Mouse (Mus musculus): ENCODE results near the gene Pum2. TPM values are rescaled to one million over a fixed set of nuclear protein-coding genes. Genes with fewer than 3 reads are reported as not detected.
A peak's percentile ranks its signal among the peaks of the same experiment; 100 is the strongest.

Pum2 gene
- total RNA-seq, 2 experiments from 2014 or later = 116 to 166 TPM

GRCm38 (mm10) chr12:8759115-8759514, 85.2 kb downstream of the Pum2 start:
- ATAC-seq (replicated peaks; ENCODE audit: poor library complexity) = no peak

- ATAC-seq (replicated peaks; ENCODE audit: poor library complexity) = no peak
These were observed 85.8 kb downstream of the Pum2 start for GRCm38 (mm10) chr12:8759779-8760178.

DNA sequence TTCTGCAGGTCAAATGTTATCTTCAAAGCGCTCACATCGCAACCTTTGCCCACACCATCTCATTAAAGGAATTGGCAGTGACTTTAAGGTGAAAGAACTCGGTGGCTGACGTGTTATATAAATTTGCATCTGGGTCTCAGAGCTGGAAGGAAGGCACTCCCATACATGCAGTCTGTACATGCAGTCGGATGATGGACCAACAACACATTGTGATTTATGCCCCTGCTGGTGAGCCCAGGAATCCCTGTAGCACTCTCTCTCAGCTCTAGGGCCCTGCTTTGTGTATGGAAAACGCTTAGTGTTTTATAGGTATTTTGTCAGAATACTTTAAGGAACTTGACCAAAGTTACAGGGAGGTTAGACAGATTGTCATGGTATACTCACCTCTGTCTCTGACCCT, 86.6 kb downstream of the Pum2 start:
- ATAC-seq (replicated peaks; ENCODE audit: poor library complexity) = no peak

DNA sequence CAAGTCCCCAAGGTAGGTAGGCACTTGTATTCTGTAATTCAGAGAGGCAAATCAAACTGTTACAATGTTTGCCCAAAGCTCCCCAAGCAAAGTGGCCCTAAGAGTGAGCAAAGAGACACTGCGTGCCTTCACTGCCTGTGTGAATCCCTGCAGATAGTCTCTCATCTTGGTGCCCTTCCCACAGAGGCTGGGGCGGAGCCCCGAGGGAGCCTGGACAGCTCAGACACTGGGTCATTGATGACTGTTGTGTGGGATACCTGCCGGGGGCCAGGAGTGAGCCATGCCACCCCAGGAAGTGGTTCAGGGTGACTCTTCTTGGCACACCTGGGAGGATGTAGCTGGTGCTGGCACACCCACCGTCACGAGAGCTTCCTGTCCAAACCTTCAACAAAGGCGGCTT, 87.1 kb downstream of the Pum2 start:
- no peak for ATAC-seq (replicated peaks; ENCODE audit: poor library complexity)

GRCm38 (mm10) chr12:8762667-8763066, 88.7 kb downstream of the Pum2 start:
- ATAC-seq (replicated peaks; ENCODE audit: poor library complexity) = peak; percentile 73

DNA sequence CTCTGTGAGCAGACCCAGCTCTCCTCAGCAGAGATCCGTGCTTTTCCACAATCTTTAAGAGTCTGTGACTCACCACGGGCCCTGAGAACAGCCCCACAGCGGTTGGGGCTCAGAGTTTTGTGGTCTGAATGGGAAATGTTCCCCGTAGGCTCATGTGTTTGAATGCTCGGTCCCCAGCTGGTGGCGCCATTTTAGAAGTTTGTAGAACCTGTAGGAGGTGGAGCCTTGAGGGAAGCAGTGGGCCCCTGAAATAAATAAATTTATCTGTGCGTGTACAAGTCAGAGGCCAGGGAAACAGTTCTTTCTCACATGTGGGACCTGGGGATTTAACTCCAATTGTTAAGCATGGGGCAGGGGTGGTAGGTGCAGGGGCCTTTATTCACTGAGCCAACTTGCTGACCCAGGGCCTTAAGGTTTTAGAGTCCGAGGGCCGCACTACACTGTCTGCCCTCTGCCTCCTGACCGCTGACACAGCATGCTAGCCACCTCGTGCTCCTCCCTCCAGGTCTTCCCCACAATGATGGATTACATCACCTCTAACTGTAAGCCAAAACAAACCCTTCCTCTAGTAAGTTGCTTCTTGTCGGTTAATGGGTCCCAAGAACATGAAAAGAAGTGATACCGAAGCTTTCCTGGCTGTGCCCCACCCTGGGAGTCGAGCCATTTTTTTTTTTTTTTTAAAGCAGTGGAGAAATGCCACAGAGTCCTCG, 90.4 kb downstream of the Pum2 start:
- ATAC-seq (replicated peaks; ENCODE audit: poor library complexity) = peak; percentile 47; the same call in 1 of the 2 replicates

DNA sequence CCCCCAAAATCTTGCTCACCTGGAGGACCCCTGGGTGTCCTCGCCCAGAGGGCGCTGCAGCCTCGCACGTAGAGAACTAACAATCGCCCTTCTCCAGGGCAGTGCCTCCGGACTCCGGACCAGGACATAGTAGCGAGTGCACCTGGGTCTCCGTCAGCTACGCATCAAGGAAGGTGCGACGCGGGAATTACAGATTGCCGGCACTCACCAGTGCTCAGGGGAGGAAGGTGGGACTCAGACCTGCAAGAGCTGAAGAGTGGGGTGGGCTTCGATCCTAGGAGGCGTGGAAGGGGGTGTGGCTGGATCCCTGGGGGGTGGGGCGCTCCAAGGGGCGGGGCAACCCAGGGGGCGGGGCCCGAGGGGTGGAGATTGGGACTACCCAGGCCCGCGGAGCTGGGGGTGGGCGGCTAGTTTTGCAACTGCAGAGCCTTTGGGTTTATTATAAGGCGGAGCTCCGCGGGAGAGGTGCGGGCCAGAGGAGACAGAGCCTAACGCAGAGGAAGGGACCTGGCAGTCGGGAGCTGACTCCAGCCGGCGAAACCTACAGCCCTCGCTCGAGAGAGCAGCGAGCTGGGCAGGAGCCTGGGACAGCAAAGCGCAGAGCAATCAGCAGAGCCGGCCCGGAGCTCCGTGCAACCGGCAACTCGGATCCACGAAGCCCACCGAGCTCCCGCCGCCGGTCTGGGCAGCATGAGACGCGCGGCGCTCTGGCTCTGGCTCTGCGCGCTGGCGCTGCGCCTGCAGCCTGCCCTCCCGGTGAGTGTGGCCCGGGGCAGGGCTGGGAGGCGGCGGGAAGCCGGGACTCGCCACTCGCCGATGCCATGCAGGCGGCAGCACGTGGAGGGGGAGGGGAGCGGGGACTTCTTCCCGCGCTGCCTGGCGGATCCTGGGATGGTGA, 97.3 kb downstream of the Pum2 start, which contains the start of gene Sdc1:
Gene Sdc1, plus strand, starts transcription at position 378 of the 898 bp plus-strand sequence.
- ATAC-seq (replicated peaks; ENCODE audit: poor library complexity) = peak; percentile 63

DNA sequence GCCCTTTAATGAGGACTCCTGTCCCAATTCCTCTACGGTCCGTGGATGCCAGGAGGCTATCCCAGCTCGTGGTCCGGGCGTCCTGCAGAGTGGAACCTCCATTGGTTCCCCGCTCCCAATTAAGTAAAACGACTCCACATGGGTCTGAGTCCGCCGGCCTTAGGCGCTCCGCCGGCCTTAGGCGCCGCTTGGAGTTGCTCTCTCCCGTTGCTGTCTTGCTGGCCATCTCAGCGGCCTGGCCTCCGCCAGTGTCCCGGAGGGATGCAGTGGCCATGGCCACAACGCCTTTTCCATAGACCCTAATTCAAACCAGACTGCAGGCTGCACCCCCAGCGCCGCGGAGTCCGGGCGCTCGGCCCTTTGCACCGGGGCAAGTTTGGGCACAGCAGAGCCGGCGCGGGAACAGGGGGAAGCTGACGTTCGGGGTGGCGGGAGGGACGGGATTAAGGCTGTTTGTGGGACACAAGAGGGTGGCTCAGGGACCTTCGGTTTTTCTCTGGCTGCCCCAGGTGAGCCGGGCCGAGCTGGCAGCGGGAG, 98.0 kb downstream of the Pum2 start:
- 0 out of 2 replicates have a peak, but pooled peaks have one; percentile 5 for ATAC-seq (replicated peaks; ENCODE audit: poor library complexity)

GRCm38 (mm10) chr12:8772451-8773143, 98.7 kb downstream of the Pum2 start:
- ATAC-seq (replicated peaks; ENCODE audit: poor library complexity) = peak; percentile 40

DNA sequence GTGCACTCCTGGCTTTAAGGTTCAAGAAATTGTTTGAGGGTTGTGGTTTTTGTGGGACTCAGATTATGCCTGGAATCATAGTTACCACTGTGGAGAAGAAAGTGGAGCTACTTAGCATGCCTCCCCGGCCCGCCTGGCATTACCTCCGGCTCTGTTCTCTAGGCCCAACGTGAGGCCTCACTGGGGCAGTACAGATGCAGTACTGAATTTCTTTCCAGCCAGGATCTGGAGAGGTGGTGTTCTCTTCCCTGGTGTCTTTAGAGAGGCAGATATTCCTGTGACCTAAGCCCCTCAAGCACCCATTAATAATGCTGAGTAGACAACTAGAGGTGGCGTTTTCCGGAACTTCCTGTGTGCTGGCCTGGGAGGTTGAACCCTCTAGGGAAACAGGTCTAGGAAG, 99.4 kb downstream of the Pum2 start:
- ATAC-seq (replicated peaks; ENCODE audit: poor library complexity) = no peak

GRCm38 (mm10) chr12:8774183-8774582, 100.2 kb downstream of the Pum2 start:
- ATAC-seq (replicated peaks; ENCODE audit: poor library complexity) = no peak

GRCm38 (mm10) chr12:8776206-8776605, 102.3 kb downstream of the Pum2 start:
- ATAC-seq (replicated peaks; ENCODE audit: poor library complexity) = no peak

GRCm38 (mm10) chr12:8776741-8777140, 102.8 kb downstream of the Pum2 start:
- no peak for ATAC-seq (replicated peaks; ENCODE audit: poor library complexity)

- no peak for ATAC-seq (replicated peaks; ENCODE audit: poor library complexity)
These were observed 104.2 kb downstream of the Pum2 start for GRCm38 (mm10) chr12:8778106-8778505.

DNA sequence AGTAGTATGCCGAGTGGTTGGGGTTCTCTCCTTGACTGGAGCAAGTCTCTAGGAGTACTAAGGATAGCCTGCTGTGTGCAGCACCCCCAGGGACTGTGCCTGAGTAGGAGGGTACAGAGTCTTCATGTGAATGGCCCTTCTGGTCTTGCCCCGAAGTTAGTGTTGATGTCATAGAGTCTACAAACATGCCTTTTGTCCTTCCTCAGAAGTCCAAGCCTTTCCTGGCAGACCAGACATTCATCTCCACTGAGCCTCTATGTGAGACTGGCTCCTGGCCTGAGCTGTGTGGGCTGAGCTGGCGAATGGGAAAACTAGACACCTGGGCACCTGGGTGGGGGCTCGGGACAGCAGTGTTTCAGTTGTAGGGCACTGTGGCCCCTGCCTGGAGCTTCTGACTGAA, 105.9 kb downstream of the Pum2 start:
- no peak for ATAC-seq (replicated peaks; ENCODE audit: poor library complexity)

DNA sequence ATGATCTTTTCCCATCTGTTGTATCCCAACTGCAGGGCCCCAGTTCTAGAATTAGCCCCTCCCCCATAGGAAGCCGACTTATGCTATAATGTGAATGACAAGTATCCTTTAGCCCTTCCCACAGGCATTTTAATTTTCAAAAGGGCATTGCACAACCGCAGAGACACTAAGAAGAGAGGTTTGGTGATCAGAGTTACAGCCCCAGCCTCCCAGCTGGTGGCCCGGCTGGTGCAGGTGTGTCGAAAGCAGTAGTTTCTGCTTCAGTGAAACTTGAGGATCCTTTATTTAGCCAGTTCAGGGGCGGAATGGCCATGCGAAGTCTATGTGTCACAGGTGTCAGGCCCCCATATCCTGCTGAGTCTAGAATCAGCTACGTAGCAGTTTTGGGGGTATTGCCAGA, 107.2 kb downstream of the Pum2 start:
- 0 out of 2 replicates have a peak, but pooled peaks have one; percentile 19 for ATAC-seq (replicated peaks; ENCODE audit: poor library complexity)

DNA sequence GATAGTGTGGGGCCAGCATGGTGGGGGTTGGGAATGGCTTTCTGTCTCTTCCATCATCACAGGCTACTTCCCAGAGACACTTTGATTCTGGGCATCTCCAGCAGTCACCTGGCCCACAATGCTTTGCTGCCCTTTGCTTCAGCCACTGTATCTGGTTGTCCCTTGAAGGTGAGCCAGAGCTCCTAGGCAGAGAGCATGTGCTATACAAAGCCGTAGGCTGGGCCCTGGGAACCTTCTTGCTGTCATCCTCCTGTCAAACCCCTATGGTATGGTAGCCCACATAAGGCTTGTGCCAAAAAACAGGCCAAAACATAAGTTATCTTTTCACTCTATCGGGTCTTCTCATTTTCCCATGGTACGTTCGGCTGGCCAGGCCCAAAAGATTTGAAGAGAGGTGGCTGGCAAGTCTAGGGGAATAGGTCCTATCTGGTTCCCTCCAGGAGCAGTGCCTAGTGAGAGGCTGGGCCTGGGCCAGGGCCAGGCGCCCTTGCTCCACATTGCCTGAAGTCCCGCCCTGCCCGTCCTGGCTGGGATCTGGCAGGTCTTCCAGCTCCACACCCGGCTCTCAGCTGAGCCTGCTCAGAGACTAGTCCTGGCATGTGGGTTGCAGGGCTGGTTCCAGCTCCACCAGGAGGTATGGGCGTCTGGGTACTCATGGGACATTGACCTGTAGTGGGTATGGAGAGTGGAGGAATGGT, 107.9 kb downstream of the Pum2 start:
- ATAC-seq (replicated peaks; ENCODE audit: poor library complexity) = no peak

- no peak for ATAC-seq (replicated peaks; ENCODE audit: poor library complexity)
These were observed 108.6 kb downstream of the Pum2 start for GRCm38 (mm10) chr12:8782565-8782964.

DNA sequence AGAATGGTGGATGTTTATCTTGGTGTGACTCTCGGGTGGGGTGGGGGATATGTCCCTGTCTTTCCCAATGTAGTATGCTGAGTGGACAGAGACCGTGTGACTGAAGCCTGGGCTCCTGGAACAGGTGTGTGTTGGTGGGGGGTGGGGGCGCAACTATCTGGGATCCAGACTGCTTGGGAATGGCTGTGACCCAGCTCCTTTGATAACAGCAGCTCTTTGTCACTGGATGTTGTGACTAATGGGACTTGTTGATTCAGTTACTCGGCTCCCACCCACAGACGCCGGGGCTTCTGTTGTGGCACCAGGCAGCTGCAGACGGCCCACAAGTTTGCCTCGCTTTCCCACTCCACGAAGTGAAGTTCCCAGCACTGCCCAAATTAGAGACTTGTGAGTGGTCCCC, 110.3 kb downstream of the Pum2 start:
- no peak for ATAC-seq (replicated peaks; ENCODE audit: poor library complexity)

- ATAC-seq (replicated peaks; ENCODE audit: poor library complexity) = no peak
These were observed 112.5 kb downstream of the Pum2 start for GRCm38 (mm10) chr12:8786476-8786875.

Data from megakaryocyte progenitor cell, adult 5-6 weeks (primary cell).